In genomic region chr1:168234355-168234754, GRCm38 (mm10) we compare ENCODE assay signal across 20 mouse cellular contexts.
A peak's percentile ranks its signal among the peaks of the same experiment; 100 is the strongest.
DNase-seq lines count a peak whose midpoint lies in the region; ATAC-seq lines count a peak whose summit lies in the region.
"Had no signal": no experiment of that assay in that cellular context is flagged by ENCODE, and none has a peak within 500 bp of the region (broad histone marks: within the 10 kb centered on the region; RNA-seq: fewer than 3 reads in every experiment).

No protein-coding gene starts in this region.

- H3K4me3 ChIP-seq in heart, embryonic 12.5 days: no peak overlapping the region
- H3K4me3 ChIP-seq: hindbrain, embryonic 10.5 days; midbrain, embryonic 10.5 days; stomach, embryonic 15.5 days had no signal

- peak; percentile 24; the same call in 1 of the 2 replicates for ATAC-seq in heart, embryonic 12.5 days (ENCODE audit: insufficient number of reproducible peaks, low FRiP score)

- peak; percentile 96 for DNase-seq in heart, adult 11 months
- DNase-seq in heart, adult 8-10 months (ENCODE audit: low spot score): no peak
- peak; percentile 21 for DNase-seq in testis, postnatal 14 days (ENCODE audit: low spot score)
- DNase-seq in testis, postnatal 10 days (ENCODE audit: low spot score): no peak
- peak; percentile 59 for DNase-seq in skeletal muscle tissue, adult 2 months (ENCODE audit: low read depth, low spot score)
- DNase-seq in frontal cortex, postnatal 10 days (ENCODE audit: low spot score in 2 of 2): no peak
- DNase-seq in kidney, adult 11 months: no peak
- DNase-seq: adrenal gland, postnatal 36 days; cerebellum, adult 11-12 months; cerebellum, postnatal 14 days; embryo, embryonic 11 days; kidney, adult 2 months; kidney, postnatal 36 days; layer of hippocampus, adult 9-11 months; lung, adult 2 months had no signal

- no peak overlapping the region for H3K4me2 ChIP-seq in heart, embryonic 12.5 days
- H3K4me2 ChIP-seq: liver, embryonic 11.5 days; stomach, embryonic 15.5 days had no signal

- peaks cover 68% of the 10 kb centered on the region for H3K4me1 ChIP-seq in heart, embryonic 12.5 days (replicated peaks)

- peaks cover 2% of the 10 kb centered on the region; the same call in 1 of the 2 replicates for H3K36me3 ChIP-seq in heart, embryonic 12.5 days
- H3K36me3 ChIP-seq: midbrain, embryonic 10.5 days; stomach, embryonic 15.5 days had no signal

- no peaks in the 10 kb centered on the region for H3K27me3 ChIP-seq in heart, embryonic 12.5 days (replicated peaks)
- H3K27me3 ChIP-seq: stomach, embryonic 15.5 days had no signal

- H3K9me3 ChIP-seq in heart, embryonic 12.5 days (replicated peaks): no peaks in the 10 kb centered on the region
- H3K9me3 ChIP-seq: hindbrain, embryonic 10.5 days; midbrain, embryonic 10.5 days; stomach, embryonic 15.5 days had no signal

- no peak overlapping the region for H3K27ac ChIP-seq in heart, embryonic 12.5 days (ENCODE audit: poor library complexity, severe bottlenecking)
- H3K27ac ChIP-seq: hindbrain, embryonic 10.5 days; midbrain, embryonic 10.5 days; stomach, embryonic 15.5 days had no signal

- 26% methylated on average over 11 of the region's 11 CpGs for WGBS in heart, embryonic 12.5 days

- H3K9ac ChIP-seq in heart, embryonic 12.5 days: no peak overlapping the region
- H3K9ac ChIP-seq: stomach, embryonic 15.5 days had no signal

Comparison
In these comparisons a context has a peak if more than half of its experiments do, and no peak if none do; other contexts are left out.
1. DNase-seq: peak in heart, adult 11 months (single experiment), testis, postnatal 14 days (single experiment) and skeletal muscle tissue, adult 2 months (single experiment); none in heart, adult 8-10 months (single experiment), testis, postnatal 10 days (single experiment), frontal cortex, postnatal 10 days (0 of 2) and kidney, adult 11 months (single experiment).